Mouse (Mus musculus) midbrain, postnatal 0 days (tissue): ENCODE results near the gene Syt1. TPM values are rescaled to one million over a fixed set of nuclear protein-coding genes. Genes with fewer than 3 reads are reported as not detected.

Experiments
- ATAC-seq: fragments of 200-750 bp; cut with Nextera tagmentation; 2 replicates; pipeline ENCODE4 v1.8.0; 2017; ENCODE audit warnings: moderate number of reproducible peaks, mild to moderate bottlenecking, moderate TSS enrichment, moderate library complexity; ENCODE audit not compliant: low FRiP score
- DNase-seq: peaks from one replicate; pipeline ENCODE4 v3.0.0-alpha.2; 2015; ENCODE audit warnings: low spot score
- H3K27ac ChIP-seq: fragments of 300-500 bp; sonication (generic); 2 replicates; pipeline ENCODE4 v1.5.1; 2014; ENCODE audit warnings: low read depth, mild to moderate bottlenecking, low read length, mixed read lengths
- H3K27me3 ChIP-seq: fragments of 300-500 bp; sonication (generic); 2 replicates; pipeline ENCODE4 v1.6.1; 2014; ENCODE audit warnings: low read length, control low read depth, mixed read lengths; ENCODE audit not compliant: insufficient read depth
- H3K36me3 ChIP-seq: fragments of 300-500 bp; sonication (generic); 2 replicates; pipeline ENCODE4 v1.6.1; 2014; ENCODE audit warnings: low read length, control low read depth, mixed read lengths; ENCODE audit not compliant: insufficient read depth
- H3K4me1 ChIP-seq: fragments of 300-500 bp; sonication (generic); 2 replicates; pipeline ENCODE4 v1.6.1; 2014; ENCODE audit warnings: mild to moderate bottlenecking, control low read depth, antibody characterized with exemption, low read length, mixed read lengths; ENCODE audit not compliant: insufficient read depth
- H3K4me2 ChIP-seq: fragments of 300-500 bp; sonication (generic); 2 replicates; pipeline ENCODE4 v1.6.1; 2014; ENCODE audit warnings: low read depth, mild to moderate bottlenecking, low read length, mixed read lengths; ENCODE audit not compliant: poor library complexity, severe bottlenecking
- H3K4me3 ChIP-seq: fragments of 300-500 bp; sonication (generic); 2 replicates; pipeline ENCODE4 v1.5.1; 2014; ENCODE audit warnings: low read depth, mild to moderate bottlenecking, low read length, moderate library complexity
- H3K9ac ChIP-seq: fragments of 300-500 bp; sonication (generic); replicated peaks from 2 replicates; pipeline ENCODE4 v1.6.1; 2014; ENCODE audit warnings: mild to moderate bottlenecking, low read length, moderate library complexity, mixed read lengths; ENCODE audit not compliant: poor library complexity, severe bottlenecking
- H3K9me3 ChIP-seq: fragments of 300-500 bp; sonication (generic); 2 replicates; pipeline ENCODE4 v1.6.1; 2016; ENCODE audit warnings: low read length, control low read depth
- CTCF ChIP-seq: IDR thresholded peaks from 2 replicates; pipeline ENCODE4 v1.5.1; 2016; ENCODE audit warnings: antibody characterized with exemption, mild to moderate bottlenecking
- WGBS: fragments of 180-500 bp; shearing (Covaris S2); extraction: QIAGEN DNeasy Blood & Tissue Kit; methylation state at CpG from one replicate; pipeline ENCODE4 v1.1.7; 2014; 5-methylcytosine and 5-hydroxymethylcytosine counted together
- polyA plus RNA-seq: library from polyadenylated mRNA; unstranded; fragments of >200 nt; fragmentation: Nextera tagmentation; extraction: Ambion mirVana; gene quantifications from 2 replicates; pipeline ENCODE4 v1.2.1, GENCODE M21; 2015
- total RNA-seq: library from RNA; depleted of rRNA; stranded (reverse); fragments of >200 nt; gene quantifications from 2 replicates; pipeline ENCODE4 v1.2.3, GENCODE M21; 2014

Gene Syt1
- total and polyA plus RNA-seq, 2 experiments from 2014 or later: 111 to 141 TPM

GRCm38 (mm10) chr10:108466539-108466938 lies 544.2 kb downstream of the Syt1 start:
- H3K4me2 ChIP-seq: no peak overlapping the region
- no peak overlapping the region for H3K27ac ChIP-seq
- H3K9me3 ChIP-seq: no peaks in the 10 kb centered on the region
- H3K4me1 ChIP-seq: no peaks in the 10 kb centered on the region
- DNase-seq (no peak), ATAC-seq (no peak)
- no peak overlapping the region for H3K9ac ChIP-seq
- WGBS: 52% methylated on average over 8 of the region's 8 CpGs
- no peak overlapping the region for H3K4me3 ChIP-seq
- no peaks in the 10 kb centered on the region for H3K27me3 ChIP-seq
- H3K36me3 ChIP-seq: no peaks in the 10 kb centered on the region
- TF ChIP-seq CTCF: no peak

GRCm38 (mm10) chr10:108461862-108462261 lies 548.9 kb downstream of the Syt1 start:
- Histone ChIP-seq H3K27ac (no peak overlapping the region), H3K27me3 (no peaks in the 10 kb centered on the region), H3K4me3 (no peak overlapping the region), H3K36me3 (no peaks in the 10 kb centered on the region), H3K4me2 (no peak overlapping the region), H3K9ac (no peak overlapping the region), H3K9me3 (no peaks in the 10 kb centered on the region), H3K4me1 (no peaks in the 10 kb centered on the region)
- DNase-seq (no peak), ATAC-seq (no peak)
- WGBS: 59% methylated on average over 2 of the region's 2 CpGs
- no peak for TF ChIP-seq CTCF

GRCm38 (mm10) chr10:108457054-108457453 lies 553.7 kb downstream of the Syt1 start:
- DNase-seq (no peak), ATAC-seq (no peak)
- Histone ChIP-seq H3K4me1 (no peaks in the 10 kb centered on the region), H3K27me3 (no peaks in the 10 kb centered on the region), H3K9ac (no peak overlapping the region), H3K4me2 (no peak overlapping the region), H3K4me3 (no peak overlapping the region), H3K36me3 (no peaks in the 10 kb centered on the region), H3K9me3 (no peaks in the 10 kb centered on the region), H3K27ac (no peak overlapping the region)
- WGBS: 100% methylated on average over 2 of the region's 2 CpGs
- no peak for TF ChIP-seq CTCF

GRCm38 (mm10) chr10:108455883-108456282 lies 554.9 kb downstream of the Syt1 start:
- no peaks in the 10 kb centered on the region for H3K9me3 ChIP-seq
- WGBS: 76% methylated on average over 2 of the region's 2 CpGs
- no peak overlapping the region for H3K4me3 ChIP-seq
- no peak overlapping the region for H3K4me2 ChIP-seq
- no peak overlapping the region for H3K9ac ChIP-seq
- TF ChIP-seq CTCF: peak; percentile 78
- H3K27ac ChIP-seq: no peak overlapping the region
- ATAC-seq: no peak
- no peaks in the 10 kb centered on the region for H3K36me3 ChIP-seq
- peak; percentile 62 for DNase-seq
- H3K27me3 ChIP-seq: no peaks in the 10 kb centered on the region
- H3K4me1 ChIP-seq: no peaks in the 10 kb centered on the region

- no peak overlapping the region for H3K9ac ChIP-seq
- H3K36me3 ChIP-seq: no peaks in the 10 kb centered on the region
- H3K9me3 ChIP-seq: no peaks in the 10 kb centered on the region
- TF ChIP-seq CTCF: no peak
- no peak overlapping the region for H3K27ac ChIP-seq
- 71% methylated on average over 10 of the region's 10 CpGs for WGBS
- no peak for DNase-seq
- no peak overlapping the region for H3K4me3 ChIP-seq
- no peaks in the 10 kb centered on the region for H3K27me3 ChIP-seq
- H3K4me1 ChIP-seq: no peaks in the 10 kb centered on the region
- ATAC-seq: no peak
- H3K4me2 ChIP-seq: no peak overlapping the region
Measured at GRCm38 (mm10) chr10:108455204-108455603, 555.6 kb downstream of the Syt1 start.

GRCm38 (mm10) chr10:108454691-108455117 lies 556.1 kb downstream of the Syt1 start:
- no peak overlapping the region for H3K4me2 ChIP-seq
- no peak for TF ChIP-seq CTCF
- no peak overlapping the region for H3K27ac ChIP-seq
- WGBS: 87% methylated on average over 11 of the region's 11 CpGs
- no peaks in the 10 kb centered on the region for H3K4me1 ChIP-seq
- no peak overlapping the region for H3K4me3 ChIP-seq
- DNase-seq (no peak), ATAC-seq (no peak)
- no peaks in the 10 kb centered on the region for H3K9me3 ChIP-seq
- no peak overlapping the region for H3K9ac ChIP-seq
- H3K36me3 ChIP-seq: no peaks in the 10 kb centered on the region
- H3K27me3 ChIP-seq: no peaks in the 10 kb centered on the region
